Mouse (Mus musculus) layer of hippocampus, postnatal 14 days (tissue): Measurements from ENCODE around the gene Stim2. TPM values are rescaled to one million over a fixed set of nuclear protein-coding genes. Genes with fewer than 3 reads are reported as not detected.

Experiments used
- DNase-seq, 2 experiments: peaks; one replicate each; pipeline ENCODE4 v3.0.0; 2021 to 2022; ENCODE audit warnings: low spot score in 2 of 2, mixed read lengths in 1 of 2
- total RNA-seq, 2 experiments: library from RNA; stranded (reverse); gene quantifications; 2 replicates each; pipeline ENCODE4 v1.2.3; 2021

Stim2 gene
- total RNA-seq, 2 experiments from 2014 or later, result 103 to 108 TPM

DNA sequence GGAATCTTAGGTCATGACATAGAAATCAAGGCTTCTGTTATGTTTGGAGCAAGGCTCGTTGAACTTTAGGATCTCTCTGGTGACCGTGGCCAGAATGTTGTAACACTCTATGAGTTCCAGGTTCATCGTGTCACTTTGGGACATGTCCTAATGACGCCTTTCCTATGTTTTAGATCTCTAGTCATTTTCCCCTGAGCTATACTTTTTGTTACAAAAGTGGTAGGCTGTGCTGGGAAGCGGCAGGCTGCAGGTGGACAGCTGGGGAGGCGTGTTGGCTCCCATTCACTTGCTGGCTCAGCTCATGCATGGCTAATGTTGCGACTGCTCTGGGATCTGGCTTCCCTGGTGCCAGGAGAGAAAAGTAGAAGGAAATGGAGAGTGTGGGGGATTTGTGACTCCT, 5.7 kb upstream of the Stim2 start:
- DNase-seq, result peak; percentile 63 to 68

DNA sequence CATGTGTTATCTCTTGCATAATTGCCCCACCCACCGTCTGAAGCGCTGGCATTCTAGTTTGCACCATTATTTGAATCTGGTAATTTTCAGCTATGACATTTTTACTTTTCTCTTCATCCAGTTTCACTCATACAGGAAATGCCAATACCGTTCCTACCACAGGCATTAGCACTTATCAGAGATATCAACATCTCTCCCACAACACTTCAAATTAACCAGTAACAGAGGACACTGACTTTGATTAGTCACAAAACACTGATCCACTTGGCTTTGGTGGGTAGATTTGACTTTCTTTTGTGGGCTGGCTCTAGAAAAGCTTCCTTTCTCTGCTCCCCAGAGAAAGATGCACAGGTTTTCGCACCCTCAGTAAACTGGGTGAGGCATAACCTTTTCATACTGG, 3.7 kb upstream of the Stim2 start:
- no peak for DNase-seq

DNA sequence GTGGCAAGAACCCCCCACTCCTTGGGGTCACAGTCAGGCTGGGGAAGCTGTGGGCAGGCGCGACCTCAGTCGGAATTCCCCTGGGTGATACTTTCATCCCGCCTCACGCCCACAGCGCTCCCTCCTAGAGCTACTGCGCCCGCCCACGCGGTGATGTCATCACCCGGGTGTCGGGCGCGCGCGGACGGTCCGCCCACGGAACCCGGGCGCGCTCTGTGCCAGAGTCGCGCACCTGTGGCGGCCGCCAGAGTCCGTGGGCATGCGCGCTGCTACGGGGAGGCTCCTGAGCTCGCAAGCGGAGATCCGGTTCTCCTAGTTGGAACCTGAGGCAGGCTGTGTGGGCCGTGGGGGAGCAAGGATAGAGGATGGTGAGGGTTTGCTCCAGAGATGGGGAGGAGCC, 3.0 kb upstream of the Stim2 start:
- DNase-seq, result peak; percentile 64 to 69

DNA sequence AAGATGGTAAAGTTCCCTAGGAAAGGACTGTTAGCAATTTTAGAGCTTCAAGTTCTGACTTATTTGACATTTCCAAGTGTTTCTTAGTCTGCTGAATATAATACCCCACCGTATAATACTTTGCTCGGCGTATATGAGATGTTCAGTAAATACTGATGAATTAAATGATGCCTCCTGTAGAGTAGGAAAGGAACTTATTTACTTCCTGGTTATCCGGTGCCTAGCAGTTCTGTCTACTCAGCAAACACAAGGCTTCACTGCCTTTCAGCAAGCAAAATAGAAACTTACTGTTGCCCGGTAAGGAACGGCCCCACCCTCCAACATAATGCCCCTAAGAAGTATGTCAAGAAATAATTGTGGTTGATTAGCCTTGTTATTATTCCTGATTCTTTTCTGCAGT, 1.5 kb upstream of the Stim2 start:
- no peak for DNase-seq

DNA sequence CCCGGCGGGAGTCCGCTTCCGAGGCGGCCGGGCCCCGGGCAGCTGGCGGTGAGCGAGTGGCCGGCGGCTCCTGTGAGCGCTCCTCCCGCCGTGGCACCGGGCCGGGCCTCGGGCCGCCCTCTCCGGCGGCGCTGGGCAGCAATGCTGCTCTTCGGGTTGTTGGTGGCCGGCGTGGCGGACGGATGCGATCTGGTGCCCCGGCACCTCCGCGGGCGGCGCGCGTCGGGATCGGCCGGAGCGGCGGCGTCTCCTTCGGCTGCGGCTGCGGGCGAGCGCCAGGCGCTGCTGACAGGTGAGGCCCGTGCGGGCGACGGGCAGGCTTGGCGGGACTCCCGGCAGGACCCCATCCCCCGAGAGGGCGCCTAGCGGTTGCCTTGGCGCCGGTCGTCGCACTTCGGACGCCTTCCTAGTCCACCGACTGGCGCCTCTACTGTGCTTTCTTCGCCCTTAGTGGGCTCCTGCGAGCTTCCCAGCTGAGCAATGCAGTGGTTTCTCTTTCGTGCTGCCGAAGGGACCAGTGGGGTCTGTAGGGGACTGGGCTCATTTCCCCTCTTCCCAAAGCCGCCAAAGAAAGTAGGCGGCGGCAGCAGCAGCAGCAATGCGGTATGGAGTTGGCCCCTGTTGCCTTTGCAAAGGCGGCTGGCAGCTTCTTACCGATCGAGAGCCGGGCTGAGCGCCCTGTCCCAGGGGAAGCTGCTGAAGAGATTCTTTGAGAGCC, 603 bp downstream of the Stim2 start:
- DNase-seq, result peak; percentile 55 to 69

DNA sequence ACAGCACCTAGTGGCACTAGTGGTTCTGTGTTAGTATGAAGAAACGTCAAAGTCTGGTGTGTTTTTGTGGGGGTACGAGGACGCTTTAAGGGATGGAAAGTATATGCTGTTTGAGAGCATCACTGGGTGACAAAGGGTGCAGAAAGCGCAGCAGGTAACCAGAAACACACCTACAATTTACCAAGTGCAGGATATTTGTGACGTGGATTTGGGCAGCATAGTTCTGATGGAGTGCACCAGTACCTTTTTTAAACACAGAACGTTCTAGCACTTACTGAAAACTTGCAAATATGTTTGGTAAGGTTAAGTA, 1.1 kb downstream of the Stim2 start:
- DNase-seq, result no peak

DNA sequence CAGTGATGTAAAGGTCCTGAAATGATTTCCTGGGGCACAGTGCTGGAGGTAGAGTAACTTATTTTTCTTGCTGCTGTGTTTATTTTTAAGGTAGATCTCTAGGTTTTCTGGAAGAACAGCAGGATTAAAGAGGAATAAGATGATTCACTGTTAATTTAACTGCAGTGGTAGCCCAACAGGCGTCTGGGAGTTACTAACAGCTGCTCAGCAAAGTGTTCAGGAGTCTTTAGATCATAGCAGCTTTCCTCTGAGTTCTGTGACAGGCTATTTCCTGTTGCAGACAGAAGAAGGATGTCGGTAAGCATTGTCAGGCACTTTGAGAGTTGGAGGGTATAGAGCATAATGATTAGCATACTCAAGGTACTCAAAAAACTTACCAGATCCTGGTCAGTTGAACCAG, 1.5 kb downstream of the Stim2 start:
- no peak for DNase-seq

DNA sequence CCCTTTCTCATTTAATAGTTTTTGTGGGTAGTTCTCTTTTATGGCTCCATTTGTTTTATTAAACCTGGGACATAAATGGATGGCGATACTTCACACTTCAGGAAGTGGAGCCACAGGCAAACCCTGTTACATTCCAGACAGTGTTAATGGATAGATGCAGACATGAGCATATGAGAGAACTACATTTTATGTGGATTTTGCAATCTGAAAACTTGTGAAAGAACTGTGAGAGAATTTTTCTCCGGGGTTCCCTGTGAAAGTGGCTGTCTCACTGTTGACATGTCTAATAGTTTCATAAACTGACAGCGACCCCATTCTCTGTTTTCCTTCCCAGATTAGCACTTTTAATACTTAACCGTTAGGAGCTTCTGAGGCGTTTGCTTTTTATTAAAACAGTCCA, 2.7 kb downstream of the Stim2 start:
- DNase-seq, result no peak

DNA sequence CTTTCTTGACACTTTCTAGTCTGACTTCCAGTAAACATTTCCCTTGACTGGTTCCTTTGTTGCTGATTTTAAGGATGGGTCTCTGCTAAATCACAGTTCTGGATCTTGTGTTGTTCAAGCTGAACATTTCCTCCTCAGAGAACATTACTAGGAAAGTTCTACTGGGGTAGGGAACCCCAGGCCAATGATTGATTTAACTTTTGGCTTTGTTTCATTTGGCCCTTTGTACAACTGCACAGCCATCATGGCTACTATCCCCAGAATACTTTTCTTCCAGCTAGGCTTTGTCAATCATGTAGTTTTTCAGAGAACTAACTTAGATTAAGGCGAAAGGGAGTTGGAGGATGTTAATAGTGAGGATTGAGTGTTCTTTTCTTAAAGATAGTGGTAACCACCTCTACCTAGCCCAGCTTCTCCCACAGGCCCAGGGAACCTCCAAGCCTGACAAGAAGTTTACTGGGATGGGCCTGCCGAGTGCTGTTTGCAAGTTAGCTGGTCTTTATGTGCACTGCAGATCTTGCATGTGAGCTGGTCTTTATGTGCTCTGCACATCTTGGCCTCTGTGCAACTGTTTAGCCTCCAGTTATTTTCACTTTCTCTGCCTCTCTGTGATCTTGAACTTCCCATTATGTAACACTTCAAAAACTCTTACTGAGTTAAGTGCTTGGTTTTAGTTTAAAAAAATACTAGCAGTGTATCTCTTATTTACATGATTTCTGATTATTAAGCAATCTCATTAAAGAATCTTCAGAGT, 7.0 kb downstream of the Stim2 start:
- DNase-seq, result no peak

DNA sequence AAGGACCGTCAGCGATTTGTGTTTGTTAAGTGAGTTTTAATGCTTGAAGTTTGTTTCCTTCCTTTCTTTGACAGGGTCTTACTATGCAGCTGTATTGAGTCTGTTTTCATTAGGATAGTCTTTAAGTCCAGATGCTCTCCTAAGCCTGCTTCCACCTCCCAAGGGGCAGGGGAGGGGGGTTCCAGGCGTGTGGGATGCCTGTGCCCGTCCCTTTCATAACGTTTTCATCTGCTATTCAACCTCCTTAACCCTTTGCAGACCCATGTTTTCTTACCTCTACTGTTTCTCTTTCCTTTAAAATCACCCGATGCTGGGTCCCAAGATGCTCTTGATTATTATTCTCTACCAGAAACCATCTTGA, 7.5 kb downstream of the Stim2 start:
- DNase-seq, result no peak

DNA sequence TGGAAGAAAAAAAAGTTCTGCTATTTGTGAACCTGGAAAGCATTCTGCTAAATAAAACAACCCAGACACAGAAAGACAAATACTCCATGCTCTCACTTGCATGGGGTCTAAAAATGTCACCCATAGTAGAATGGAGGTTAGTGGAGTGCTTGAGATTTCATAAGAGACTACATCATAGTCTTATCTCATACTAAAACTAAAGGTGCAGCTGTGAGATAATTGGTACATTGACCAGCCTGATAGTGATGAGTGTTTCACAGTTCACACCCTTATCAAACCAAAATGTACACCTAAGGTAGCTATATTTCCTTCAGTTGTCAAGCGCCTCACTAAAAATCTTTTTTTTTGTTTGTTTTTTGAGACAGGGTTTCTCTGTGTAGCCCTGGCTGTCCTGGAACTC, 8.5 kb downstream of the Stim2 start:
- no peak for DNase-seq

DNA sequence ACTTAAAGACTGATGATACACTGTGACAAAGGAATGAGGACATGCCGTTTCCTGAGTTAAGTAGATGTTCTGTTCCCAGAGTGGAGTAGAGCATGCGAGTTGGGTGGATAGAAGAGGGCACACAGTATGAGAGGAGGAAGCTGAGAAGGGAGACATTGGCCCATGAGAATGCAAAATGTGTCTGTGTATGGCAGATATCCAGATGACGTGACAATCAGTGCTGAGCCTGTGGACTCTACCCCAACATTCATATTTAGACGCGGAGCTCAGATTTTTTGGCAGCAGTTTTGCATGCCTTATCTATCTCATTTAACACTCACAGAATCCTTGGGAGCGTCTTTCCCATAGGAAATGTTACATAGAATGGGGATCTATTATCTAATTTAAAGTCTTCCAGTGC, 9.3 kb downstream of the Stim2 start:
- DNase-seq, result no peak

DNA sequence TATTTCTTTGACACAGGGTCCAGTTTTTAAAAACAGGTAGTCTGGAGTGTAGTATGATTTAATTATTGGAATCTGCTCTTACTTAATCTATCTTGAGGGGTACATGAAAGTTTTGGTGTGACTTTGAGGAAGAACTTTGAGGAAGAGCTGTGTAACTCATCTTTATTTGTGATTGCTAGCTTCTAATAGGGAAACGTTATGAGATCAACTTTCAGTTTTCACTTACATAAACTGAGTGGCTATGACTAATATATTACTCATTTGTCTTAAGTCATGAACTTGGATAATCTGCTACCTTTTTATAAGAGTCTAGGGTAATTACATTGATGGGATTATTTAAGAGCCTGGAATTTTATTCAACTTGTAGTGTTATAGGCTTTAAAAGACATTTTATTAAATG, 15.0 kb downstream of the Stim2 start:
- DNase-seq, result no peak

DNA sequence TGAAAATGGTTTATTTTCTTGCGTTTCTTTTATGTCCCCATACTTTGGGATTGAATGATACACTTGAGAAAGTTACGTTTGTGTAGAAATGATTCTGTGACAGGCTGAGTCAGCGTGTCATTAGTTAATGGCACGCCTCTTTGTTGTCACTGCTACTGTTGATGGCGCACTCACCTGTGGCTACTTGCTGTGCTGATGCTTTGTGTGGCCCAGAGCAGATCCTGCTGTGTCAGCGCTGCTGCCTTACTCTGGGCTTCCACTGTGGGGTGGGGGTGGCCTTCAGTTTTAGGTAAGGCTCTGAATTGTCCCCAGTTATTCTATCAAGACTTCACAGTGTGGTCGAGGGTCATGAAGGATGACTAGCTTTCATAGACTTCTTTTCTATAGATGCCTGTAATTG, 18.8 kb downstream of the Stim2 start:
- no peak for DNase-seq

DNA sequence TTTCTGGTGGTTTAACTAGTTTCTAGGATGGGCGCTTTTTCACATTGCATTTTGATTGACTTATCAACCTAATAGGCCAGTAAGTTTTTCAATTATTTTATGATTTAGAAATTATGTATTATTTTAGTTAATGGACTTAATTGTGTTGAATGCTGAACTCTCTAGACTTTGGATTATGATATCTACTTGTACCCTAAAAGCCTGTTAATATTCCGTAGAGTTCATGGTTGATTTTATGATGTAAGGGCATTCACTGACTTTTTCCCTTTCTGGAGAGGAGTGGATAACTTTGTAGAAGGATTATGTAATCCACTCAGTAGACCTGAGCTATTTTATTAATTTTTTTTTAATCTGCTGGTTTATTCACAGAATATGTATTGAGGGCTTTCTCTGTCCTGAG, 20.6 kb downstream of the Stim2 start:
- no peak for DNase-seq

DNA sequence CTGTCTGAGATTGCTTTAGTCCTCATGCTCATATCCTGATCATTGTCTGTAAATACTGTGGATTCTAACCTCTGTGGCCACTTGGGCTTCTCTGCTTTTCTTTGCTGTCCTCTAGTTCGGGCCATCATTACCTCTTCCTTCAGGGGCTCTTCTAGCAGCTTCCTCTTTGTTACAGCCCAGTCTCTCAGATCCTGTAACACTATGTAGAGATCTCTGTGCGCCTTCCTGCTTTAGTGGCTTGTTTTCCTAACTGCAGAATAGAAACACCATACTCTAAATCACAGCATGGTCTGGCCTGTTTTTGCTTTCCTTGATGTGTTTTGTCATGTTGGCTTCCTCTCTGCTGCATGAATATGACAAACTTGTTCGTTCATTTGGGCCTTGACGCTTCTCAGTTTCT, 21.2 kb downstream of the Stim2 start:
- no peak for DNase-seq

DNA sequence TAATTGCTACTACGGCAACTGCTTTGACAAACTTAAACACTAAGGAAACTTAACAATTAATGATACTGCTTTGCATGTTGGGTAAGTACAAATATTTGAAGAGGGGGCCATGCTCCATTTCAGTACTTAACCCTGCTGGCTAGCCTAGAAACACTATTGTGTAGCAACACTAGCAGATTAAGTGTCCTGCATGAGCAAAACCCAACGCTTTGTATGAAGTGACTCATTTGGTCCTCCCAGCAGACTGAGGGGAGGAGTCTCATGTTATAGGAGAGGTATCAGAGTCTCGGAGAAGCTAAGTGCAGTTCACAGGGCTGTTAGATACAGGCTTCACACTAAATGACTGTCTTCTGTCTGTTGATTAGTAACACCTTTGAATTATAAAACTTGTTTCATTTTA, 26.3 kb downstream of the Stim2 start:
- no peak for DNase-seq

DNA sequence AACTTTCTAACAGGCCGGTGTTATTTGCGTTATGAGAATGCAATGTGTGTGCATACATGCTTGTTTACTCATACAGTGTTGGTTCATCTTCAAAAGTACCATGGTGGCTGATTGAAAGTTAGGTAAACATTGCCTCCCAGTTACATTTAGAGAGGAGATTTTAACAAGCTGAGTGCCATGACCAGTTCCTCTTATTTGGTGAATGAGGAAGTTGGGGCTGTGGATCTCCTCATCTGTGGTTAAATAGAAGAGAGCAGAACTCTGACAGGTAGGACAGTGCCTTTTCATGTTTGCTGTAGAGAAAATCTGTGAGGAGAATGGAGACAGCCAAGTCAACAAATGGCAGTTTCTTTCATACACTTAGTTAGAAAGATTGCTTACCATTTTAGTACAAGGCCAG, 27.3 kb downstream of the Stim2 start:
- DNase-seq, result no peak

DNA sequence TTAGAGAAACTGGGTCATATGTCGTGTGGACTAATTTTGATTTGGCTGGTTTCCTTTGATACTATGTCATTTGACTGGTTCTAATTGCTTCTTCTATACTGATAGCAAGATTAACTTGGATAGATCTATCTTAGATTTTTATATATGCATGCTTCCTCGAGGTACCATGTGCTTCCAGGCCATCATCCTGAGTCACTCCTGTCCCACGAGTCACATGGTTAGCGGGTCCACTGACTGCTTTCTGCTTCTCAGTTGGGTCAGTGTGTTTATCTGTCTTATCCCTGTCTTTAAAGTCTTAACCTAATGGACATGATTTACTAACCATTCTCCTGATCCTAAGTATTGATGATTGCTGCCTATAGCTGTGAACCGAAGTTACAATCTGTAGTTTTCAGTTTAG, 34.9 kb downstream of the Stim2 start:
- no peak for DNase-seq

DNA sequence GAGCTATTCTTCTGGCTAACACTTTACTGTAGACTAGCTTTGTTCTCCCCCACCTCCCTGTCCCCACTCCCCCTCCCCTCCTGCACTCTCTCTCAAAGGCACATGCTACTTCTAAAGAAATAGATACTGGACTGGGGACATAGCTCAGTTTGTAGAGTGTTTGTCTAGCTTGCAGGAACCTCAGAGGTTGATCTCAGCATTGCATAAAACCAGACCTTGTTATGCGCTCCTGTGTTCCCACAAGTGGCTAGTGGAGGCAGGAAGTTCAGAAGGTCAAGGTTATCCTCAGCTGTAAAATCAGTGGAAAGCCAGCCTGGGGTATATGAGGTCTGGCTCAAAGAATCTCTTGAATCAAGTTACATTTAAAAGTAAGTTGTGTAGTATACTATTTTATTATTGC, 36.4 kb downstream of the Stim2 start:
- DNase-seq, result no peak

DNA sequence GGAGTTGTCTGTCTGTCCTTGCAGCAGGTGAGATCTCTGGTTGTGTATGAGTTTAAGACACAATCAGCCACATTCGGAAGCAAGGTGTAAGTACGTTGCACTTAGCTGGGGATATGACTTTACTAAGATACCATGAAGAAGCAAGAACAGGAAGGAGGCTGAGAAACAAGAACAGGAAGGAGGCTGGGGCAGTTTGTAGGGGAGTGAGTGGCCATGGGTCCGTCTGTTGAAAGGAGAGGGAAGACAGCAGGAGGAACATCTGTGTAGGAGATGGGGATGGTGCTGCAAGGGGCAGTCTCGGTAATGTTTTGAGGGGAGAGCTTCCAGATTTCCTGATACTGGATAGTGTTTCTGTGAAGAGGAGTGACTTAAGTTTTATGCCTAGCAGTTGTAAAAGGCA, 40.3 kb downstream of the Stim2 start:
- no peak for DNase-seq

DNA sequence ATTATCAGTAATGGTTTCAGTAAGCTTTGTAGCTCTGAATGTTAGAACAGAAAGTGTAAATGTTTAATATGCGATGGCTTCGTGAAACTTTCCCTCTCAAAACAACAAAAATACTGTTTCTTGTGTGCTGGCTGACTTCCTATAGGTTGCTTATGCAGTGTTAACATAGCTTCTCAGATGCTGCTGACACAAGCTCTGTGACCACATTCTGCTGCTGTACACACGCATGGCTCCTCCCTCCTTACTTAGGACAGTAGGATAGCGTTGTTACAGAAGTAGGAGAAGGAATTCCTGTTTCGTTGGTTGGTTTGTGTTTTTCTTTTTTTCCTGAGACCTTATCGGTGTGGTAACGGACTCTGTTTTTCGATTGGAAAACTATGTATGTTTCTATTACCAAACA, 42.2 kb downstream of the Stim2 start:
- DNase-seq, result no peak

DNA sequence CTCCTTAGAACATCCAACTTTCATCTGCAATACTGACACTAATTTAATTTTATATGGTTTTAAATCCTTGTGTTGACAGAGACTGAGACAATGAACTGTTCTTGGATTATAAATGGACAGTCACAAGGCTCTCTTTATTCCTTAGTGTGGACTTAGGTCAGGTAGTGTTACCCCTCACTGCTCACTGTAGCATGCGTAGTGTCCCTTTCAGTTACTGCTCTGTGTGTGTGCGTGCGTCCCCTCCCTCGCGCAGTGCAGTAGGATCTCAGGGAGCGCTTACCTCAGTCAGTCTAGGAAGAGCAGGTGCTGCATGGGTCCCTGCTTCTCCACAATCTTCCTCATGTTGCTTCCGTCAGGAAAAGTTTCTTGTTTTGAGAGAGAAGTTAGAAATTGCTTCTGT, 43.7 kb downstream of the Stim2 start:
- DNase-seq, result no peak
